Mouse (Mus musculus) thymus, adult 2 months (tissue): ENCODE results near the gene Ankrd44.

Experiments
- CTCF ChIP-seq: fragments of 200-500 bp; IDR thresholded peaks from 2 replicates; pipeline ENCODE4 v1.5.1; 2012; ENCODE audit warnings: mild to moderate bottlenecking, control low read depth, low read length, moderate library complexity, borderline replicate concordance; ENCODE audit not compliant: control insufficient read depth, poor library complexity, insufficient read depth; ENCODE audit errors: extremely low read depth
- POLR2A ChIP-seq: fragments of 200-500 bp; IDR thresholded peaks from 2 replicates; pipeline ENCODE4 v1.6.1; 2012; ENCODE audit warnings: mild to moderate bottlenecking, low read length, control low read depth, moderate library complexity; ENCODE audit not compliant: control insufficient read depth, poor library complexity, insufficient read depth; ENCODE audit errors: extremely low read depth

- TF ChIP-seq CTCF (no peak), POLR2A (no peak)
These were observed 81.8 kb downstream of the Ankrd44 start for GRCm38 (mm10) chr1:54844361-54844760.
